Mouse (Mus musculus) heart, postnatal 0 days (tissue): ENCODE measurements around the gene Gm32687. TPM values are rescaled to one million over a fixed set of nuclear protein-coding genes. Genes with fewer than 3 reads are reported as not detected.
"Not testable (repeated sequence)": the region's sequence is repeated elsewhere in the genome, so short reads cannot be mapped to it uniquely, and the experiment has no call there.

Experiments used
- ATAC-seq: fragments of 200-750 bp; cut with Nextera tagmentation; 2 replicates; pipeline ENCODE4 v1.8.0; 2017; ENCODE audit warnings: low read depth, moderate number of reproducible peaks, moderate library complexity; ENCODE audit not compliant: insufficient read depth
- DNase-seq: peaks from one replicate; pipeline ENCODE4 v3.0.0-alpha.2; 2016; ENCODE audit warnings: low spot score
- H3K27ac ChIP-seq: fragments of 300-500 bp; sonication (generic); 2 replicates; pipeline ENCODE4 v1.5.1; 2014; ENCODE audit warnings: low read depth, mild to moderate bottlenecking
- H3K27me3 ChIP-seq: fragments of 300-500 bp; sonication (generic); 2 replicates; pipeline ENCODE4 v1.6.1; 2014; ENCODE audit warnings: low read length, mixed read lengths; ENCODE audit not compliant: control insufficient read depth, insufficient read depth
- H3K36me3 ChIP-seq: fragments of 300-500 bp; sonication (generic); replicated peaks from 2 replicates; pipeline ENCODE4 v1.6.1; 2014; ENCODE audit warnings: low read length, mixed read lengths; ENCODE audit not compliant: control insufficient read depth, insufficient read depth
- H3K4me1 ChIP-seq: fragments of 300-500 bp; sonication (generic); 2 replicates; pipeline ENCODE4 v1.6.1; 2014; ENCODE audit warnings: antibody characterized with exemption; ENCODE audit not compliant: control insufficient read depth, insufficient read depth
- H3K4me2 ChIP-seq: fragments of 300-500 bp; sonication (generic); 2 replicates; pipeline ENCODE4 v1.6.1; 2014; ENCODE audit warnings: low read depth, mild to moderate bottlenecking, low read length, moderate library complexity
- H3K4me3 ChIP-seq: fragments of 300-500 bp; sonication (generic); 2 replicates; pipeline ENCODE4 v1.5.1; 2014; ENCODE audit warnings: low read depth, low read length
- H3K9ac ChIP-seq: fragments of 300-500 bp; sonication (generic); replicated peaks from 2 replicates; pipeline ENCODE4 v1.6.1; 2014; ENCODE audit warnings: low read depth, low read length, mixed read lengths
- H3K9me3 ChIP-seq: fragments of 300-500 bp; sonication (generic); replicated peaks from 2 replicates; pipeline ENCODE4 v1.6.1; 2016; ENCODE audit warnings: low read length; ENCODE audit not compliant: control insufficient read depth
- whole genome bisulfite sequencing: fragments of 180-500 bp; shearing (Covaris S2); extraction: QIAGEN DNeasy Blood & Tissue Kit; methylation state at CpG from one replicate; pipeline ENCODE4 v1.1.7; 2014; 5-methylcytosine and 5-hydroxymethylcytosine counted together
- polyA plus RNA-seq: library from polyadenylated mRNA; unstranded; fragments of >200 nt; fragmentation: Nextera tagmentation; extraction: Ambion mirVana; gene quantifications from 2 replicates; pipeline ENCODE4 v1.2.1, GENCODE M21; 2015
- total RNA-seq: library from RNA; depleted of rRNA; stranded (reverse); fragments of >200 nt; gene quantifications from 2 replicates; pipeline ENCODE4 v1.2.3, GENCODE M21; 2014; ENCODE audit warnings: low replicate concordance; rRNA removed

Gm32687 gene
- total RNA-seq = 1.0 TPM in 1 of 2 replicates, not detected in the other
- polyA plus RNA-seq = 3.1 and 4.3 TPM in 2 replicates

DNA sequence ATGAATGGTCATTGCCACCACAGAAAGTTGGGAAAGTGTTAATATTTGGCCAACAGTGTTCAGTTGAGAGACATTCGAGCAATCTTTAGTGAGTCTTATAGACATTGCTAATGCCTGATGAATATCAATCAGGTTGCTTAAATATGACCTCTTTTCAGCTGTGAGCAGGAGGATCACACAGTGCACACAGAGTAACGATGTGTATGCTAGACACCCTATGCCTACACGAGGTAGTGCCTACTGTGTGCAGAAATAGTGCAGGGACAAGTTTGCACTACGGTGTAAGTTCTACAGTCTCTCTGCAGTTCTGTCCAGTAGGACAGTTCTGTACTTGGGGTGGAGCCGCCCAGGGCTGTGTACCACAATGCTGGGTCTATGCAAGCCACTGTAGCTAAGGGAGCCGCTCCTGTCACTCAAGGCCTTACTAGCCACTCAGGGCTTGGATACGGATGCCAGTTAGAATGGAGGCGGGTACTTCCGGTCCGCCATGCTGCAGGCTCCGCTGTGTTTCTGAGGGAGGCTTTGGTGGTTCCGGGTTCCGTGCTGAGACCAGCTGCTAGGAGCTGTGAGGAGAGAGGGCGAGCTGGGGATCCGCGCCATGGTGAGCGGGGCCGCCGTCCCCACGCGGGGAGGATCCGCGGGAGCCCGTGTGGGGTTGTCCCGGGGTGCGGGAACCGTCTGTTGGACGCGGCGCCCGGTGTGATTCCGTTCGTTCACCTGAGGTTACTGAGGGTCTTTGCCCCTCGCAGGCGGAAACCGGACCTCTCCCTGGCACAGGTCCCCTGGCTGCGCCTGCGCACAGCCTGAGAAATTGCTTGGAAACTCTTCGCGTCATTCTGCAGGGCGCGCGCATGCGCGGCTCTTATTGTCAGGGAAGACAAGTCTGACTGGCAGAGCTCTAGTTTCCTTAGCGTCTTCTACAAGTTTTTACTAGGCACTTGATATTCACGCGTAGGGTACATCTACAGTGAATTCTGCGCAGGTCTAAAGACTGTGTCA lies at the start of gene Gm32687:
Gm32687 (plus strand) TSS at position 526 of the 999 bp plus-strand sequence.
- peak; percentile 99 for ATAC-seq
- H3K27ac ChIP-seq, H3K27me3 ChIP-seq, H3K4me3 ChIP-seq, H3K4me1 ChIP-seq, H3K9me3 ChIP-seq, H3K4me2 ChIP-seq, H3K9ac ChIP-seq, DNase-seq, H3K36me3 ChIP-seq: not testable (repeated sequence)
- 31% methylated on average over 3 of the region's 49 CpGs for WGBS

- WGBS = no CpG with 5 or more reads among the region's 18 CpGs
- H3K27me3 ChIP-seq, H3K27ac ChIP-seq, H3K4me2 ChIP-seq, H3K9me3 ChIP-seq, H3K36me3 ChIP-seq, DNase-seq, H3K4me1 ChIP-seq, H3K9ac ChIP-seq, ATAC-seq, H3K4me3 ChIP-seq: not testable (repeated sequence)
Observed at GRCm38 (mm10) chr10:81846219-81846618, 17.5 kb upstream of the Gm32687 start.

DNA sequence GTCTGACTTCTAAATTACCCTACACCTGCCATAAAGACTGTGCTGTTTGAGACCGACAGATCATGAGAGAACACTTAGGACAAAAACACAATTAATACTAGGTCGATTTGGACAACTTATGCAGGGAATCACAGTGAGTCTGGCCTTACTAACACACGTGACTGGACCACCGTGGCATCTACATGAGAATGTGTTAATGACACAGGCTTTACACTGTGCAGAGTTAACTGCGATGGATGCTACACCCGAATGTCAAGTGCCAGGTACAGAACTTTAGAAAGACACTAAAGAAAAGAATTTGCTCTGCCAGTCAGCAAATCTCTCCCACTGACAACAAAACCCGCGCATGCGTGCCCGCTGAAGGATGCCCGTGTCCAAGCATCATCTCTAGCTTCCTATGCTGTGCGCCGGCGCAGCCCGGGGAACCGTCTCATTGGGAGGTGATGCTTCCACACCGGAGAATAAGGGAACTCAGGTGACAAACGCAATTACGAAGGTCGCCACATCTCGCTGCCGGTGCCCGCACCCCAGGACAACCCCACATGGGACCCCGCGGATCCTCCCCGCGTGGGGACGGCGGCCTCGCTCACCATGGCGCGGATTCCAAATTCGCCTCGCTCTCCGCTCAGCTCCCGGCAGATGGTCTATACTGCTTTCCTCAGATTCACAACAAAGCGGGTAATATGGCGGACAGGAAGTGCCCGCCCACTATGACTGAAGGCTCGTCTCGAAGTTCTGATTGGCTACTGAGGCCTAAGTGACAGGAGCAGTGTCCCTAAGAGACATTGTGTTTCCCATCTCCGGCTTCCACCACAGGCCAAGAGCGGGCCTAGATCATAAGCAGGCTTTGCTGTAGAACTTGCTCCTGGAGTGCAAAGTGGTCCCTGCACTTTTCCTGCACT lies 66.4 kb downstream of the Gm32687 start, which contains the start of gene Zfp781:
Zfp781 (minus strand) TSS at position 639 of the 902 bp plus-strand sequence.
- H3K9me3 ChIP-seq, H3K27me3 ChIP-seq, H3K36me3 ChIP-seq, H3K4me1 ChIP-seq, H3K27ac ChIP-seq, DNase-seq, H3K4me3 ChIP-seq, H3K9ac ChIP-seq, H3K4me2 ChIP-seq: not testable (repeated sequence)
- ATAC-seq = peak; percentile 96
- WGBS = no CpG with 5 or more reads among the region's 43 CpGs

Other genes with a start within 250 kb of the Gm32687 start
- gene Sirt6, start 236.1 kb upstream of the Gm32687 start, total RNA-seq = 10.9 and 24.7 TPM in 2 replicates
- 16.2 and 16.6 TPM in 2 replicates for gene Sirt6, start 236.1 kb upstream of the Gm32687 start, polyA plus RNA-seq
- gene Ankrd24, start 235.4 kb upstream of the Gm32687 start, total RNA-seq = 48.5 and 54.5 TPM in 2 replicates
- 8.9 and 9.1 TPM in 2 replicates for gene Ankrd24, start 235.4 kb upstream of the Gm32687 start, polyA plus RNA-seq
- gene Gm10778, start 214.9 kb upstream of the Gm32687 start, total RNA-seq = 1.5 and 2.6 TPM in 2 replicates
- gene Gm10778, start 214.9 kb upstream of the Gm32687 start, polyA plus RNA-seq = 2.3 and 2.6 TPM in 2 replicates
- gene Zfp433, start 159.1 kb upstream of the Gm32687 start, total RNA-seq = 5.5 and 12.4 TPM in 2 replicates
- gene Zfp433, start 159.1 kb upstream of the Gm32687 start, polyA plus RNA-seq = 9.3 and 9.9 TPM in 2 replicates
- gene Gm3055, start 92.8 kb upstream of the Gm32687 start, total RNA-seq = 1.3 and 4.8 TPM in 2 replicates
- 2.2 and 2.9 TPM in 2 replicates for gene Gm3055, start 92.8 kb upstream of the Gm32687 start, polyA plus RNA-seq
- 1.1 TPM in 1 of 2 replicates, not detected in the other for gene Gm4767, start 51.7 kb upstream of the Gm32687 start, total RNA-seq
- 1.5 and 1.7 TPM in 2 replicates for gene Gm4767, start 51.7 kb upstream of the Gm32687 start, polyA plus RNA-seq
- 0.76 and 1.8 TPM in 2 replicates for gene Zfp781, start 66.5 kb downstream of the Gm32687 start, total RNA-seq
- gene Zfp781, start 66.5 kb downstream of the Gm32687 start, polyA plus RNA-seq = 0.81 and 1.1 TPM in 2 replicates
- gene Zfp873, start 184.2 kb downstream of the Gm32687 start, total RNA-seq = 2.1 and 3.7 TPM in 2 replicates
- gene Zfp873, start 184.2 kb downstream of the Gm32687 start, polyA plus RNA-seq = 8.1 and 8.5 TPM in 2 replicates
- 1.4 and 1.6 TPM in 2 replicates for gene BC024063, start 219.4 kb downstream of the Gm32687 start, total RNA-seq
- 1.7 and 1.9 TPM in 2 replicates for gene BC024063, start 219.4 kb downstream of the Gm32687 start, polyA plus RNA-seq